Mouse (Mus musculus) midbrain, embryonic 12.5 days (tissue): ENCODE data around the gene Trappc3. TPM values are rescaled to one million over a fixed set of nuclear protein-coding genes. Genes with fewer than 3 reads are reported as not detected.
"Not testable (repeated sequence)": the region's sequence is repeated elsewhere in the genome, so short reads cannot be mapped to it uniquely, and the experiment has no call there.

Experiments used
- ATAC-seq: fragments of 200-750 bp; cut with Nextera tagmentation; 2 replicates; pipeline ENCODE4 v1.8.0; 2017; ENCODE audit warnings: low read depth, moderate TSS enrichment, moderate library complexity; ENCODE audit not compliant: low FRiP score
- H3K27ac ChIP-seq: fragments of 300-500 bp; sonication (generic); replicated peaks from 2 replicates; pipeline ENCODE4 v1.5.1; 2016; ENCODE audit warnings: mild to moderate bottlenecking
- H3K27me3 ChIP-seq: fragments of 300-500 bp; sonication (generic); 2 replicates; pipeline ENCODE4 v1.6.1; 2016; ENCODE audit warnings: mild to moderate bottlenecking
- H3K36me3 ChIP-seq: fragments of 300-500 bp; sonication (generic); 2 replicates; pipeline ENCODE4 v1.6.1; 2016
- H3K4me1 ChIP-seq: fragments of 300-500 bp; sonication (generic); 2 replicates; pipeline ENCODE4 v1.6.1; 2016
- H3K4me2 ChIP-seq: fragments of 300-500 bp; sonication (generic); replicated peaks from 2 replicates; pipeline ENCODE4 v1.6.1; 2016; ENCODE audit warnings: mild to moderate bottlenecking, moderate library complexity
- H3K4me3 ChIP-seq: fragments of 300-500 bp; sonication (generic); 2 replicates; pipeline ENCODE4 v1.5.1; 2016; ENCODE audit warnings: mild to moderate bottlenecking
- H3K9ac ChIP-seq: fragments of 300-500 bp; sonication (generic); replicated peaks from 2 replicates; pipeline ENCODE4 v1.6.1; 2016; ENCODE audit warnings: mild to moderate bottlenecking, moderate library complexity
- H3K9me3 ChIP-seq: fragments of 300-500 bp; sonication (generic); 2 replicates; pipeline ENCODE4 v1.6.1; 2016; ENCODE audit warnings: mild to moderate bottlenecking
- WGBS: fragments of 180-500 bp; shearing (Covaris S2); methylation state at CpG from one replicate; pipeline ENCODE4 v1.1.7; 2016; 5-methylcytosine and 5-hydroxymethylcytosine counted together
- polyA plus RNA-seq: library from polyadenylated mRNA; unstranded; fragments of >200 nt; fragmentation: Nextera tagmentation; extraction: Ambion mirVana; gene quantifications from 2 replicates; pipeline ENCODE4 v1.2.1, GENCODE M21; 2016

The Trappc3 gene
- 103 and 108 TPM in 2 replicates for polyA plus RNA-seq

- peak within 1 kb of the TSS; percentile 86 for H3K9ac ChIP-seq
- H3K9me3 ChIP-seq: no peaks in the 10 kb centered on the region
- no peaks in the 10 kb centered on the region for H3K27me3 ChIP-seq
- peaks cover 48% of the 10 kb centered on the region for H3K4me1 ChIP-seq
- ATAC-seq: peak; percentile 96
- WGBS: 1% methylated on average over 46 of the region's 46 CpGs
- peak within 1 kb of the TSS; percentile 86 for H3K4me2 ChIP-seq
- H3K36me3 ChIP-seq: no peaks in the 10 kb centered on the region
- H3K27ac ChIP-seq: peak within 1 kb of the TSS; percentile 54
- peak within 1 kb of the TSS; percentile 83 for H3K4me3 ChIP-seq
Measured at GRCm38 (mm10) chr4:126262119-126262807, at the start of gene Trappc3. Trappc3 (plus strand) TSS chr4:126262325.

- Histone ChIP-seq H3K4me2 (no peak overlapping the region), H3K9me3 (no peaks in the 10 kb centered on the region), H3K27ac (no peak overlapping the region), H3K4me3 (no peak overlapping the region), H3K36me3 (no peaks in the 10 kb centered on the region), H3K4me1 (no peaks in the 10 kb centered on the region), H3K9ac (no peak overlapping the region), H3K27me3 (no peaks in the 10 kb centered on the region)
- no peak for ATAC-seq
- 86% methylated on average over 6 of the region's 6 CpGs for WGBS
Measured at GRCm38 (mm10) chr4:126217771-126218170, 44.4 kb upstream of the Trappc3 start.

DNA sequence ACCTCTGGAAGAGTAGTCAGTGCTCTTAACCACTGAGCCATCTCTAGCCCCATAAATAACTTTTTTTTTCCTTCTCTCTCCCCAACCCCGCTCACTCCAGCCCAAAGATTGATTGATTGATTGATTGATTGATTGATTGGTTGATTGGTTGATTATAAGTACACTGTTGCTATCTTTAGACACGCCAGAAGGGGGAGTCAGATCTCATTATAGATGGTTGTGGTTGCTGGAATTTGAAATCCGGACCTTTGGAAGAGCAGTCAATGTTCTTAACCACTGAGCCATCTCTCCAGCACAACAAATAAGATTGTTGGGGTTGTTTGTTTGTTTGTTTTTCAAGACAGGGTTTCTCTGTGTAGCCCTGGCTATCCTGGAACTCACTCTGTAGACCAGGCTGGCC, 42.6 kb upstream of the Trappc3 start:
- H3K9ac ChIP-seq, H3K36me3 ChIP-seq, H3K4me2 ChIP-seq, H3K27me3 ChIP-seq, H3K27ac ChIP-seq, H3K9me3 ChIP-seq, ATAC-seq, H3K4me3 ChIP-seq, H3K4me1 ChIP-seq: not testable (repeated sequence)
- 75% methylated on average over 3 of the region's 3 CpGs for WGBS

- H3K4me2 ChIP-seq: no peak overlapping the region
- H3K36me3 ChIP-seq: no peaks in the 10 kb centered on the region
- H3K27ac ChIP-seq: no peak overlapping the region
- H3K4me3 ChIP-seq: no peak overlapping the region
- ATAC-seq: no peak
- no peaks in the 10 kb centered on the region for H3K9me3 ChIP-seq
- H3K27me3 ChIP-seq: no peaks in the 10 kb centered on the region
- no peaks in the 10 kb centered on the region for H3K4me1 ChIP-seq
- 92% methylated on average over 10 of the region's 10 CpGs for WGBS
- no peak overlapping the region for H3K9ac ChIP-seq
Measured at GRCm38 (mm10) chr4:126220045-126220444, 42.1 kb upstream of the Trappc3 start.

DNA sequence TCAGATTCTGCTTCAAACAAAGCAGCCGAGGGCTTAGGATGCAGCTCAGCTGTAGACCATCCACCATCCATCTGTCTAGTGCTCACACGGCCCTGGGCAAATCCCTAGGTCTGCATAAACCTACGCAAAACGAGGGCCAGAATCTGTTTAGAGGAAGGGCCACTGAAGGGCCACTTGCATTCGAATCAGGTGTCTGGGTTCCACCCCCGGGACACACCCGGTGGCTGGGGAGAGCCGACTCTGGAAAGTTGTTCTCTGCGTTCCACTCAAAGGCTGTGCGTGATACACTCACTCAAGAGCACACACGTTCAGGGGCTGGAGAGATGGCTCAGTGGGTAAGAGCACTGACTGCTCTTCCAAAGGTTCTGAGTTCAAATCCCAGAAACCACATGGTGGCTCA, 39.5 kb upstream of the Trappc3 start:
- peaks cover 5% of the 10 kb centered on the region; the same call in 1 of the 2 replicates for H3K4me1 ChIP-seq
- H3K4me3 ChIP-seq: no peak overlapping the region
- H3K27me3 ChIP-seq: peaks cover 2% of the 10 kb centered on the region; the same call in 1 of the 2 replicates
- no peak for ATAC-seq
- no peak overlapping the region for H3K9ac ChIP-seq
- no peak overlapping the region for H3K27ac ChIP-seq
- no peaks in the 10 kb centered on the region for H3K36me3 ChIP-seq
- 85% methylated on average over 11 of the region's 11 CpGs for WGBS
- H3K4me2 ChIP-seq: no peak overlapping the region
- H3K9me3 ChIP-seq: no peaks in the 10 kb centered on the region

GRCm38 (mm10) chr4:126226640-126227039, 35.5 kb upstream of the Trappc3 start:
- Histone ChIP-seq H3K4me1 (peaks cover 10% of the 10 kb centered on the region), H3K4me3 (no peak overlapping the region), H3K9ac (no peak overlapping the region), H3K27me3 (peaks cover 5% of the 10 kb centered on the region; the same call in 1 of the 2 replicates), H3K9me3 (no peaks in the 10 kb centered on the region), H3K4me2 (no peak overlapping the region), H3K27ac (no peak overlapping the region), H3K36me3 (peaks cover 19% of the 10 kb centered on the region)
- WGBS: 56% methylated on average over 12 of the region's 12 CpGs
- ATAC-seq: 0 out of 2 replicates have a peak, but pooled peaks have one; percentile 30

GRCm38 (mm10) chr4:126227077-126227761, 34.9 kb upstream of the Trappc3 start:
- peak; percentile 76 for ATAC-seq
- H3K27ac ChIP-seq: no peak overlapping the region
- peaks cover 10% of the 10 kb centered on the region for H3K4me1 ChIP-seq
- H3K9ac ChIP-seq: peak overlapping the region; percentile 17; the same call in 1 of the 2 replicates
- peak overlapping the region; percentile 43 for H3K4me2 ChIP-seq
- WGBS: 10% methylated on average over 18 of the region's 18 CpGs
- peak overlapping the region; percentile 9; the same call in 1 of the 2 replicates for H3K4me3 ChIP-seq
- no peaks in the 10 kb centered on the region for H3K9me3 ChIP-seq
- peaks cover 25% of the 10 kb centered on the region for H3K36me3 ChIP-seq
- H3K27me3 ChIP-seq: peaks cover 5% of the 10 kb centered on the region; the same call in 1 of the 2 replicates

DNA sequence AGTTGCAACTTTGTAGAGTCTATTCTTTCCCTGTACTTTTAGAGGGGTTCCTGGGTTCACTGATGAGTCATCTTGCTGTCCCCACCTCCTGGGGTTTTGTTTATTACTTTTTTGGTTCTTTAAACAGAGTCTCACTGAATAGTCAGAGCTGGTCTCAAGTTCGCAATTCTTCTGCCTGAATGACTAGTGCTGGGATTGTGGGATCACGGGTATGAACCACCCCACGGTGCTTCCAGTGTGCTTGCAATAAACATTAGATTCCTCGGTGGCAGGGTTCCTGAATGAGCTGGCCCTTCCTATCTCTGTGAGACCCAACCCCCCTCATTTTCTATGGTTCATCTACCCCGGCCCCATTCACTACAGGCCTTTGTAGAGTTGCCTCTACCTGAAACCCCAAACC, 34.0 kb upstream of the Trappc3 start:
- Histone ChIP-seq H3K36me3 (peaks cover 35% of the 10 kb centered on the region), H3K4me2 (no peak overlapping the region), H3K9me3 (no peaks in the 10 kb centered on the region), H3K27me3 (peaks cover 5% of the 10 kb centered on the region; the same call in 1 of the 2 replicates), H3K27ac (no peak overlapping the region), H3K4me3 (no peak overlapping the region), H3K9ac (no peak overlapping the region), H3K4me1 (peaks cover 10% of the 10 kb centered on the region)
- 24% methylated on average over 5 of the region's 5 CpGs for WGBS
- ATAC-seq: no peak

DNA sequence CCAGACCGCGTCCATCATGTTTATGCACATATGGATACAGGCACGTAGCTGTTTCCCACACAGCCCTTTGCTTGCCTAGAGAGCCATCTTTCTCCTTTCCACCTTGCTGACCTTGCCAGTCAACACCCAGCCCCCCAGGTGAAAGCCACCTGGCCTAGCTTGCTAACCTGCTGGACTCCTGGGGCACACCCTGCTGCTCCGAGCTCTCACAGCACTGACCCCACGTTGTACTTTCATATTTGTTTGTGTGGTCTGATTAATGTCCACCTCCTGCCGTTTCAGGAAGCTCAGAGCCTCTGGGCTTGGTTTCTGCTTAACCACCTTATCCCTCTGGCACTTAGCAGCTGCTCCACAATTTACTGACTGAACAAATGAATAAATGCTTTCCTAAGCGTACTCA, 32.2 kb upstream of the Trappc3 start:
- WGBS: 78% methylated on average over 7 of the region's 7 CpGs
- Histone ChIP-seq H3K27ac (no peak overlapping the region), H3K4me2 (no peak overlapping the region), H3K36me3 (peaks cover 52% of the 10 kb centered on the region), H3K9me3 (no peaks in the 10 kb centered on the region), H3K4me1 (peaks cover 10% of the 10 kb centered on the region), H3K9ac (no peak overlapping the region), H3K27me3 (peaks cover 5% of the 10 kb centered on the region; the same call in 1 of the 2 replicates), H3K4me3 (no peak overlapping the region)
- no peak for ATAC-seq

DNA sequence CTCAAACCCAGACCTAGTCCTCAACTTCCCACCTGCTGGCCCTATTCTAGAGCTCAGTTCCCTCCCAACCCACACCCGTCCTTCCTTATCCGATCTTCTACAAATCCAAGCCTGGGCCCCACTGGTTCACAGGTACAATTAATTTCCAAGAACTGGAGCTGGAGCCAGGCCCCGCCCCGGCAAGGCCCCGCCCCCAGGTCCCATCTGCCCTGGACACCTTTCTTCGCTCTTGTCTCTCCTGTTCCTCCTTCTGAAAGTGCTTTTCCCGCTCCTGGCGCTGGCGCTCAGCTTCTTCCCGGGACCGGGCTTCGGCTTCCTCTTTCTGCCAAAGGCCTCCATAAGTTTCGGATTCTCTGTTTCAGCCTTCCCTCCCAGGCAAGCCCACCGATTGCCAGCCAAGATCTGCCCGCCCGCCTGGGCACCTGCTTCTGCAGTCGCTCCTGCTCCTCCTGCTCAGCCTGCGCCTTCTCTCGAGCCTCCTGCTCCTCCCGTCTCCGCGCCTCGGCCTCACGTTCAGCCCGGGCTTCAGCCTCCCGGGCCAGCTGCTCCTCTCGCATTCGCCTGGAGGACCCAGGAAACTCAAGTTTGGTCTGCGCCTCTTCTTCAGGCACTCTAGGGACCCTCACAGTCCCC, 28.3 kb upstream of the Trappc3 start:
- no peak overlapping the region for H3K4me3 ChIP-seq
- no peak overlapping the region for H3K4me2 ChIP-seq
- H3K4me1 ChIP-seq: peaks cover 6% of the 10 kb centered on the region; the same call in 1 of the 2 replicates
- no peak overlapping the region for H3K9ac ChIP-seq
- no peak overlapping the region for H3K27ac ChIP-seq
- H3K36me3 ChIP-seq: peaks cover 91% of the 10 kb centered on the region
- ATAC-seq: no peak
- H3K27me3 ChIP-seq: no peaks in the 10 kb centered on the region
- H3K9me3 ChIP-seq: no peaks in the 10 kb centered on the region
- WGBS: 92% methylated on average over 29 of the region's 29 CpGs

- Histone ChIP-seq H3K27ac (no peak overlapping the region), H3K4me3 (no peak overlapping the region), H3K4me1 (peaks cover 6% of the 10 kb centered on the region; the same call in 1 of the 2 replicates), H3K9ac (no peak overlapping the region), H3K27me3 (no peaks in the 10 kb centered on the region), H3K9me3 (no peaks in the 10 kb centered on the region), H3K4me2 (no peak overlapping the region), H3K36me3 (peaks cover 99% of the 10 kb centered on the region)
- ATAC-seq: no peak
- 90% methylated on average over 18 of the region's 18 CpGs for WGBS
Measured at GRCm38 (mm10) chr4:126234496-126235175, 27.5 kb upstream of the Trappc3 start.
